Mouse (Mus musculus): ENCODE results near the gene Plekhg6. TPM values are rescaled to one million over a fixed set of nuclear protein-coding genes. Genes with fewer than 3 reads are reported as not detected.

Plekhg6 gene
- polyA plus RNA-seq, 2 experiments = 0.38 to 0.39 TPM

- no peak overlapping the region for H3K9ac ChIP-seq (replicated peaks)
- no peaks in the 10 kb centered on the region for H3K36me3 ChIP-seq (replicated peaks; ENCODE audit: control insufficient read depth, insufficient read depth, low read depth)
- DNase-seq (ENCODE audit: low read depth in 3 of 3, low spot score in 3 of 3) = no peak
- TF ChIP-seq EP300 (IDR thresholded peaks at IDR 0.05; ENCODE audit: low read depth) (no peak), CTCF (IDR thresholded peaks at IDR 0.05; ENCODE audit: low read depth) (no peak)
- H3K27me3 ChIP-seq (ENCODE audit: control insufficient read depth, insufficient read depth, low read length) = no peaks in the 10 kb centered on the region
- peaks cover 0 to 11% of the 10 kb centered on the region in 2 experiments; a peak in 2 of 4 replicates for H3K4me1 ChIP-seq (replicated peaks; ENCODE audit: control insufficient read depth in 2 of 2, insufficient read depth in 2 of 2, low read length in 1 of 2)
- no peak overlapping the region for H3K4me2 ChIP-seq (ENCODE audit: low read depth)
- no peak overlapping the region for H3K27ac ChIP-seq
- H3K4me3 ChIP-seq (ENCODE audit: insufficient read depth in 1 of 2, low read depth in 2 of 2, low read length in 2 of 2) = no peak overlapping the region
- no peak for ATAC-seq (ENCODE audit: insufficient read depth)
- no peaks in the 10 kb centered on the region for H3K9me3 ChIP-seq (ENCODE audit: control insufficient read depth, low read length)
- 61% methylated on average over 3 of the region's 3 CpGs for WGBS (ENCODE audit: insufficient replicate concordance)
Observed at GRCm38 (mm10) chr6:125424156-125424555, 43.6 kb upstream of the Plekhg6 start.

- H3K9ac ChIP-seq (replicated peaks) = no peak overlapping the region
Observed at GRCm38 (mm10) chr6:125423507-125423906, 42.9 kb upstream of the Plekhg6 start.

GRCm38 (mm10) chr6:125423099-125423498 lies 42.5 kb upstream of the Plekhg6 start:
- no peak overlapping the region for H3K9ac ChIP-seq (replicated peaks)
- H3K27ac ChIP-seq = no peak overlapping the region
- DNase-seq (ENCODE audit: low read depth in 3 of 3, low spot score in 3 of 3) (no peak), ATAC-seq (ENCODE audit: insufficient read depth) (no peak)
- H3K4me1 ChIP-seq (replicated peaks; ENCODE audit: control insufficient read depth in 2 of 2, insufficient read depth in 2 of 2, low read length in 1 of 2) = peaks cover 0 to 11% of the 10 kb centered on the region in 2 experiments; a peak in 2 of 4 replicates
- TF ChIP-seq CTCF (IDR thresholded peaks at IDR 0.05; ENCODE audit: low read depth) (no peak), EP300 (IDR thresholded peaks at IDR 0.05; ENCODE audit: low read depth) (no peak)
- WGBS (ENCODE audit: insufficient replicate concordance) = 34% methylated on average over 3 of the region's 3 CpGs
- no peaks in the 10 kb centered on the region; the same call in 1 of the 2 replicates for H3K27me3 ChIP-seq (ENCODE audit: control insufficient read depth, insufficient read depth, low read length)
- H3K9me3 ChIP-seq (ENCODE audit: control insufficient read depth, low read length) = no peaks in the 10 kb centered on the region
- H3K36me3 ChIP-seq (replicated peaks; ENCODE audit: control insufficient read depth, insufficient read depth, low read depth) = no peaks in the 10 kb centered on the region
- no peak overlapping the region for H3K4me3 ChIP-seq (ENCODE audit: insufficient read depth in 1 of 2, low read depth in 2 of 2, low read length in 2 of 2)
- peak overlapping the region; percentile 35 for H3K4me2 ChIP-seq (ENCODE audit: low read depth)

More at GRCm38 (mm10) chr6:125423507-125423906, 42.9 kb upstream of the Plekhg6 start:
- no peak overlapping the region for H3K27ac ChIP-seq
- no peaks in the 10 kb centered on the region for H3K27me3 ChIP-seq (ENCODE audit: control insufficient read depth, insufficient read depth, low read length)
- no peak overlapping the region for H3K4me3 ChIP-seq (ENCODE audit: insufficient read depth in 1 of 2, low read depth in 2 of 2, low read length in 2 of 2)
- no peaks in the 10 kb centered on the region for H3K36me3 ChIP-seq (replicated peaks; ENCODE audit: control insufficient read depth, insufficient read depth, low read depth)
- WGBS (ENCODE audit: insufficient replicate concordance) = 63% methylated on average over 13 of the region's 13 CpGs
- DNase-seq (ENCODE audit: low read depth in 3 of 3, low spot score in 3 of 3) (no peak), ATAC-seq (ENCODE audit: insufficient read depth) (no peak)
- H3K4me2 ChIP-seq (ENCODE audit: low read depth) = no peak overlapping the region
- H3K9me3 ChIP-seq (ENCODE audit: control insufficient read depth, low read length) = no peaks in the 10 kb centered on the region
- no peak for TF ChIP-seq CTCF (IDR thresholded peaks at IDR 0.05; ENCODE audit: low read depth)
- no peak for TF ChIP-seq EP300 (IDR thresholded peaks at IDR 0.05; ENCODE audit: low read depth)
- peaks cover 0 to 11% of the 10 kb centered on the region in 2 experiments; a peak in 2 of 4 replicates for H3K4me1 ChIP-seq (replicated peaks; ENCODE audit: control insufficient read depth in 2 of 2, insufficient read depth in 2 of 2, low read length in 1 of 2)

GRCm38 (mm10) chr6:125422051-125422822 lies 41.6 kb upstream of the Plekhg6 start:
- no peaks in the 10 kb centered on the region for H3K36me3 ChIP-seq (replicated peaks; ENCODE audit: control insufficient read depth, insufficient read depth, low read depth)
- peak overlapping the region; percentile 4 to 25; a peak in 1 of 4 replicates for H3K4me3 ChIP-seq (ENCODE audit: insufficient read depth in 1 of 2, low read depth in 2 of 2, low read length in 2 of 2)
- no peaks in the 10 kb centered on the region; the same call in 1 of the 2 replicates for H3K27me3 ChIP-seq (ENCODE audit: control insufficient read depth, insufficient read depth, low read length)
- no peak overlapping the region for H3K27ac ChIP-seq
- 18% methylated on average over 20 of the region's 20 CpGs for WGBS (ENCODE audit: insufficient replicate concordance)
- peak overlapping the region; percentile 35 for H3K4me2 ChIP-seq (ENCODE audit: low read depth)
- peak; percentile 53 for ATAC-seq (ENCODE audit: insufficient read depth)
- no peaks in the 10 kb centered on the region for H3K9me3 ChIP-seq (ENCODE audit: control insufficient read depth, low read length)
- H3K9ac ChIP-seq (replicated peaks) = no peak overlapping the region
- H3K4me1 ChIP-seq (replicated peaks; ENCODE audit: control insufficient read depth in 2 of 2, insufficient read depth in 2 of 2, low read length in 1 of 2) = peaks cover 0 to 11% of the 10 kb centered on the region in 2 experiments; a peak in 2 of 4 replicates
- TF ChIP-seq EP300 (IDR thresholded peaks at IDR 0.05; ENCODE audit: low read depth) (no peak), CTCF (IDR thresholded peaks at IDR 0.05; ENCODE audit: low read depth) (no peak)
- peak in 2 of 3 experiments; percentile 38 for DNase-seq (ENCODE audit: low read depth in 3 of 3, low spot score in 3 of 3)

- no peaks in the 10 kb centered on the region; the same call in 1 of the 2 replicates for H3K27me3 ChIP-seq (ENCODE audit: control insufficient read depth, insufficient read depth, low read length)
- DNase-seq (ENCODE audit: low read depth in 3 of 3, low spot score in 3 of 3) (no peak), ATAC-seq (ENCODE audit: insufficient read depth) (no peak)
- H3K27ac ChIP-seq = no peak overlapping the region
- WGBS (ENCODE audit: insufficient replicate concordance) = 69% methylated on average over 16 of the region's 16 CpGs
- no peaks in the 10 kb centered on the region for H3K9me3 ChIP-seq (ENCODE audit: control insufficient read depth, low read length)
- TF ChIP-seq CTCF (IDR thresholded peaks at IDR 0.05; ENCODE audit: low read depth) (no peak), EP300 (IDR thresholded peaks at IDR 0.05; ENCODE audit: low read depth) (no peak)
- H3K4me3 ChIP-seq (ENCODE audit: insufficient read depth in 1 of 2, low read depth in 2 of 2, low read length in 2 of 2) = no peak overlapping the region
- peaks cover 0 to 8% of the 10 kb centered on the region in 2 experiments; a peak in 2 of 4 replicates for H3K4me1 ChIP-seq (replicated peaks; ENCODE audit: control insufficient read depth in 2 of 2, insufficient read depth in 2 of 2, low read length in 1 of 2)
- no peak overlapping the region for H3K9ac ChIP-seq (replicated peaks)
- no peaks in the 10 kb centered on the region for H3K36me3 ChIP-seq (replicated peaks; ENCODE audit: control insufficient read depth, insufficient read depth, low read depth)
- H3K4me2 ChIP-seq (ENCODE audit: low read depth) = no peak overlapping the region
Observed at GRCm38 (mm10) chr6:125420458-125421063, 40.0 kb upstream of the Plekhg6 start.
